11 mouse cellular contexts compared by ENCODE assay signal in genomic region chr9:112213411-112214255, GRCm38 (mm10). TPM values are rescaled to one million over a fixed set of nuclear protein-coding genes. Genes with fewer than 3 reads are reported as not detected.
DNase-seq lines count a peak whose midpoint lies in the region; ATAC-seq and TF ChIP-seq lines count a peak whose summit lies in the region.
"Had no signal": no experiment of that assay in that cellular context is flagged by ENCODE, and none has a peak within 500 bp of the region (broad histone marks: within the 10 kb centered on the region; RNA-seq: fewer than 3 reads in every experiment).

No protein-coding gene starts in this region.

- peak; percentile 55 for TF ChIP-seq CTCF in heart, adult 2 months (IDR thresholded peaks at IDR 0.05)
- peak; percentile 14; the same call in 1 of the 2 replicates for TF ChIP-seq CTCF in lung, embryonic 14.5 days (IDR thresholded peaks at IDR 0.05; ENCODE audit: low read depth)

- intact Hi-C loops in heart, adult 2 months (cut with DNase I) = no loop called here
- intact Hi-C loops in heart, postnatal 36 days (cut with DNase I) = no loop called here

- ATAC-seq in lung, embryonic 14.5 days (ENCODE audit: insufficient read depth) = no peak
- ATAC-seq in forebrain, embryonic 15.5 days (replicated peaks) = no peak
- ATAC-seq: forebrain, embryonic 13.5 days had no signal

- no peaks in the 10 kb centered on the region for H3K27me3 ChIP-seq in heart, adult 2 months (ENCODE audit: control insufficient read depth, insufficient read depth, low read length)
- H3K27me3 ChIP-seq in lung, embryonic 14.5 days (ENCODE audit: insufficient read depth, low read length) = no peaks in the 10 kb centered on the region
- H3K27me3 ChIP-seq in forebrain, embryonic 15.5 days = no peaks in the 10 kb centered on the region
- H3K27me3 ChIP-seq: forebrain, embryonic 13.5 days; liver, embryonic 13.5 days had no signal

- no peak overlapping the region for H3K4me2 ChIP-seq in lung, embryonic 14.5 days
- no peak overlapping the region for H3K4me2 ChIP-seq in forebrain, embryonic 15.5 days (replicated peaks)
- H3K4me2 ChIP-seq: forebrain, embryonic 13.5 days; liver, embryonic 13.5 days had no signal

- H3K9ac ChIP-seq in heart, adult 2 months (ENCODE audit: low read depth, low read length) = no peak overlapping the region
- H3K9ac ChIP-seq in lung, embryonic 14.5 days = no peak overlapping the region
- H3K9ac ChIP-seq in forebrain, embryonic 15.5 days (replicated peaks) = no peak overlapping the region
- H3K9ac ChIP-seq: forebrain, embryonic 13.5 days; liver, embryonic 13.5 days had no signal

- no peak overlapping the region for H3K27ac ChIP-seq in heart, adult 2 months
- H3K27ac ChIP-seq in lung, embryonic 14.5 days (ENCODE audit: low read depth) = no peak overlapping the region
- H3K27ac ChIP-seq in forebrain, embryonic 15.5 days (replicated peaks) = no peak overlapping the region
- H3K27ac ChIP-seq: forebrain, embryonic 13.5 days; liver, embryonic 13.5 days had no signal

- H3K4me1 ChIP-seq in heart, adult 2 months (ENCODE audit: control insufficient read depth, insufficient read depth, low read length) = no peaks in the 10 kb centered on the region
- no peaks in the 10 kb centered on the region for H3K4me1 ChIP-seq in lung, embryonic 14.5 days (ENCODE audit: insufficient read depth)
- 0 out of 2 replicates have a peak, but pooled peaks cover 3% of the 10 kb centered on the region for H3K4me1 ChIP-seq in forebrain, embryonic 15.5 days
- H3K4me1 ChIP-seq: forebrain, embryonic 13.5 days; liver, embryonic 13.5 days had no signal

- H3K79me2 ChIP-seq in heart, adult 2 months (replicated peaks; ENCODE audit: control insufficient read depth, insufficient read depth, low read length) = no peaks in the 10 kb centered on the region

- 56% methylated on average over 10 of the region's 10 CpGs for WGBS in heart, adult 2 months
- 47% methylated on average over 10 of the region's 10 CpGs for WGBS in lung, embryonic 14.5 days
- 75% methylated on average over 10 of the region's 10 CpGs for WGBS in forebrain, embryonic 15.5 days

- no peak overlapping the region for H3K4me3 ChIP-seq in heart, adult 2 months
- no peak overlapping the region for H3K4me3 ChIP-seq in lung, embryonic 14.5 days (ENCODE audit: low read depth, low read length)
- no peak overlapping the region for H3K4me3 ChIP-seq in forebrain, embryonic 15.5 days
- H3K4me3 ChIP-seq: forebrain, embryonic 13.5 days; liver, embryonic 13.5 days had no signal

- no peaks in the 10 kb centered on the region for H3K36me3 ChIP-seq in heart, adult 2 months (ENCODE audit: control insufficient read depth, insufficient read depth, low read length)
- no peaks in the 10 kb centered on the region for H3K36me3 ChIP-seq in lung, embryonic 14.5 days (ENCODE audit: insufficient read depth)
- H3K36me3 ChIP-seq in forebrain, embryonic 15.5 days = peaks cover 6% of the 10 kb centered on the region
- H3K36me3 ChIP-seq: liver, embryonic 13.5 days had no signal

- TF ChIP-seq POLR2A in heart, adult 2 months (IDR thresholded peaks at IDR 0.05; ENCODE audit: insufficient read depth, low read depth, low read length) = no peak

- no peaks in the 10 kb centered on the region for H3K9me3 ChIP-seq in lung, embryonic 14.5 days (ENCODE audit: low read depth, low read length)
- H3K9me3 ChIP-seq in forebrain, embryonic 15.5 days = no peaks in the 10 kb centered on the region
- H3K9me3 ChIP-seq: forebrain, embryonic 13.5 days; liver, embryonic 13.5 days had no signal

- no peak for DNase-seq in heart, adult 2 months
- DNase-seq in heart, postnatal 36 days = no peak
- no peak for DNase-seq in lung, embryonic 14.5 days
- DNase-seq in lung, postnatal 14 days = no peak
- peak; percentile 55 for DNase-seq in gastrocnemius, postnatal 25 days
- DNase-seq in thymus, postnatal 14 days = peak; percentile 56
- no peak for DNase-seq in layer of hippocampus, adult 9-10 months (ENCODE audit: low spot score)
- DNase-seq: liver, embryonic 13.5 days had no signal

- TF ChIP-seq EP300 in heart, adult 2 months (IDR thresholded peaks at IDR 0.05; ENCODE audit: insufficient read depth, low read depth, low read length) = no peak

RNA-seq across cellular contexts. Expression of gene Arpp21, which starts 22.1 kb away (rescaled TPM):
- 1 to 10 TPM in 1 of 2 experiments, under 1 TPM in 1; 0.99 to 1.3 TPM for total RNA-seq in heart, adult 2 months (2021)
- polyA plus RNA-seq in heart, adult 2 months (2012; rRNA removed) = 1.0 and 1.7 TPM in 2 replicates
- total RNA-seq in heart, postnatal 36 days (2021) = 1 to 10 TPM in 1 of 2 experiments, under 1 TPM in 1; 0.78 to 1.9 TPM
- polyA plus RNA-seq in lung, embryonic 14.5 days (2014; fragmentation: Nextera tagmentation; extraction: Ambion mirVana) = 0.11 and 0.18 TPM in 2 replicates
- total RNA-seq in gastrocnemius, postnatal 25 days (2021) = 10 to 100 TPM; 22.5 to 41.4 TPM
- polyA plus RNA-seq in forebrain, embryonic 15.5 days (2015; fragmentation: Nextera tagmentation; extraction: Ambion mirVana) = 71.4 and 76.3 TPM in 2 replicates
- total RNA-seq: adrenal gland, adult 18-20 months had no signal

Comparison
In these comparisons a context has a peak if more than half of its experiments do, and no peak if none do; other contexts are left out.
1. DNase-seq: peak in gastrocnemius, postnatal 25 days (single experiment) and thymus, postnatal 14 days (single experiment); none in heart, adult 2 months (0 of 2), heart, postnatal 36 days (0 of 2), lung, embryonic 14.5 days (single experiment), lung, postnatal 14 days (single experiment) and layer of hippocampus, adult 9-10 months (single experiment).
2. RNA of gene Arpp21, which starts 22.1 kb away (total RNA-seq): 22.5 to 41.4 TPM in gastrocnemius, postnatal 25 days; 0.78 to 1.9 TPM in heart, postnatal 36 days and 0.99 to 1.3 TPM in heart, adult 2 months; every median in the first group is over 4 times any median in the second.